Mouse (Mus musculus): ENCODE data around the gene Dock3. TPM values are rescaled to one million over a fixed set of nuclear protein-coding genes. Genes with fewer than 3 reads are reported as not detected.

The Dock3 gene
- polyA plus RNA-seq, 1 experiment from 2014 or later, result 26.7 TPM

DNA sequence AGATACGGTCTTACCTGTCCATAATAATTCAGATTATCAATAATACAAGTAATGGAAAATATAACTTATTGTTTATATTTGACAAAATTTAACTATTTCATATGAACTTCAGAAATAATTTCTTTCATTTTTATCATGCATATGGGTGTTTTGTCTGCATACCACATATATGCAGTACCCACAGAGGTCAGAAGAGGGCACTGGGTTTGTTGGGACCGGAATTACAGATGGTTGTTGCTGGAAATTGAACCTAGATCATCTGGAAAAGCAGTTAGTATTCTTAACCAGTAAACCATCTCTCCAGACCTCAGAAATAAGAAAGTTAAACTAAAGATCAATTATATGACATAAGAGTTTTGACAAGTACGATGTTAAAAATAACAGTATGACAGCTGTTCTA is 261.0 kb downstream of the Dock3 start:
- Histone ChIP-seq H3K9ac (replicated peaks) (no peak overlapping the region), H3K4me2 (no peak overlapping the region), H3K36me3 (peaks cover 30% of the 10 kb centered on the region), H3K4me3 (replicated peaks) (no peak overlapping the region), H3K4me1 (no peaks in the 10 kb centered on the region), H3K27me3 (replicated peaks) (no peaks in the 10 kb centered on the region), H3K27ac (replicated peaks) (no peak overlapping the region), H3K9me3 (replicated peaks) (no peaks in the 10 kb centered on the region)
- WGBS, result 64% methylated on average over 3 of the region's 3 CpGs
- ATAC-seq (ENCODE audit: low FRiP score), result no peak

- WGBS, result 90% methylated on average over 1 of the region's 1 CpGs
- Histone ChIP-seq H3K9me3 (replicated peaks) (no peaks in the 10 kb centered on the region), H3K4me1 (no peaks in the 10 kb centered on the region), H3K36me3 (peaks cover 34% of the 10 kb centered on the region), H3K9ac (replicated peaks) (no peak overlapping the region), H3K4me3 (replicated peaks) (no peak overlapping the region), H3K4me2 (no peak overlapping the region), H3K27me3 (replicated peaks) (no peaks in the 10 kb centered on the region), H3K27ac (replicated peaks) (no peak overlapping the region)
- ATAC-seq (ENCODE audit: low FRiP score), result no peak
Observed at GRCm38 (mm10) chr9:106958452-106958851, 273.3 kb downstream of the Dock3 start.

GRCm38 (mm10) chr9:106955486-106955885 is 276.2 kb downstream of the Dock3 start:
- no peak for ATAC-seq (ENCODE audit: low FRiP score)
- H3K4me1 ChIP-seq, result no peaks in the 10 kb centered on the region
- H3K27ac ChIP-seq (replicated peaks), result no peak overlapping the region
- H3K9me3 ChIP-seq (replicated peaks), result no peaks in the 10 kb centered on the region
- H3K27me3 ChIP-seq (replicated peaks), result no peaks in the 10 kb centered on the region
- H3K36me3 ChIP-seq, result peaks cover 54% of the 10 kb centered on the region
- H3K4me2 ChIP-seq, result no peak overlapping the region
- no peak overlapping the region for H3K9ac ChIP-seq (replicated peaks)
- no peak overlapping the region for H3K4me3 ChIP-seq (replicated peaks)

GRCm38 (mm10) chr9:106934998-106935397 is 296.7 kb downstream of the Dock3 start:
- no peak for ATAC-seq (ENCODE audit: low FRiP score)
- Histone ChIP-seq H3K27me3 (replicated peaks) (no peaks in the 10 kb centered on the region), H3K36me3 (peaks cover 57% of the 10 kb centered on the region), H3K4me2 (no peak overlapping the region), H3K9ac (replicated peaks) (no peak overlapping the region), H3K4me1 (no peaks in the 10 kb centered on the region), H3K9me3 (replicated peaks) (0 out of 2 replicates have a peak, but pooled peaks cover 2% of the 10 kb centered on the region), H3K4me3 (replicated peaks) (no peak overlapping the region), H3K27ac (replicated peaks) (no peak overlapping the region)
- WGBS, result 92% methylated on average over 1 of the region's 1 CpGs

DNA sequence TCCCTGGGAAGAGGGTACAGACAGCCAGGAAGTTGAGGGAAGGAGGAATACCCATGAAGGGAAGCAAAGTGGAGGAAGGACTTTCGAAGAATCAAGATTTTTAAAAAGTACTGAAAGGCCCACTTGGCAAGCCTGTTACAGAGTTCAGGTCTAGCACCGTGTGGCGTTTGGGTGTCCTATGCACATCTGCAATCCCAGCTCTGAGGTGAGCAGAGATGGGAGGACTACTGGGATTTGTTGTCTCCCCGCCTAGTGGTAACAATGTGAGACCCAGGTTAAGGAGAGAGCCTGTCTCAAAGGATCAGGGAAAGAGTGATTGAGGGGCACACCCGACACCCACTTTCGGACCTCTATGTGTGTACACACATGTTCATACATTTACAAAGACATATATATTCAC is 316.8 kb downstream of the Dock3 start:
- WGBS, result 93% methylated on average over 6 of the region's 6 CpGs
- no peak overlapping the region for H3K4me2 ChIP-seq
- no peaks in the 10 kb centered on the region for H3K4me1 ChIP-seq
- no peaks in the 10 kb centered on the region for H3K27me3 ChIP-seq (replicated peaks)
- ATAC-seq (ENCODE audit: low FRiP score), result no peak
- no peak overlapping the region for H3K27ac ChIP-seq (replicated peaks)
- no peaks in the 10 kb centered on the region for H3K9me3 ChIP-seq (replicated peaks)
- H3K36me3 ChIP-seq, result peaks cover 36% of the 10 kb centered on the region
- H3K9ac ChIP-seq (replicated peaks), result no peak overlapping the region
- no peak overlapping the region for H3K4me3 ChIP-seq (replicated peaks)

DNA sequence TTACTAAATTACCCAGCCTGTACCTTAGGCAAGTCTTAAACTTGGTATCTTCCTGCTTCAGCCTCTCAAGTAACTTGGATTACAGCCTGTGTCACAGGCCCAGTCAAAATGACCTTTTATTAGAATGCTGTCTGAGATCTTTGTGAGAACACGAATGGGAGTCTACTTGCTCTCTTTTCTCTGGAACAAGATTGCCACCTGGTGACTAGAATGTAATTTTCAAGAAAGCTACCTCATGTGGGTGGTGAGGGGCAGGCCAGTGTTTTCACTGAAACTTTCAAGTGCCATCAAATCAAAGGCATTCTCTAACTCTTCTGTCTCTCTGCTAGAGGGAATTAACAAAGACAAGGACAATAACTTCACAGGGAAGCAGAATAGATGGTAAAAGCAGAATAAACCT is 317.9 kb downstream of the Dock3 start:
- H3K27ac ChIP-seq (replicated peaks), result no peak overlapping the region
- H3K9me3 ChIP-seq (replicated peaks), result no peaks in the 10 kb centered on the region
- H3K9ac ChIP-seq (replicated peaks), result no peak overlapping the region
- H3K4me1 ChIP-seq, result no peaks in the 10 kb centered on the region
- WGBS, result 20% methylated on average over 1 of the region's 1 CpGs
- H3K36me3 ChIP-seq, result peaks cover 38% of the 10 kb centered on the region
- H3K27me3 ChIP-seq (replicated peaks), result no peaks in the 10 kb centered on the region
- no peak for ATAC-seq (ENCODE audit: low FRiP score)
- no peak overlapping the region for H3K4me2 ChIP-seq
- no peak overlapping the region for H3K4me3 ChIP-seq (replicated peaks)

DNA sequence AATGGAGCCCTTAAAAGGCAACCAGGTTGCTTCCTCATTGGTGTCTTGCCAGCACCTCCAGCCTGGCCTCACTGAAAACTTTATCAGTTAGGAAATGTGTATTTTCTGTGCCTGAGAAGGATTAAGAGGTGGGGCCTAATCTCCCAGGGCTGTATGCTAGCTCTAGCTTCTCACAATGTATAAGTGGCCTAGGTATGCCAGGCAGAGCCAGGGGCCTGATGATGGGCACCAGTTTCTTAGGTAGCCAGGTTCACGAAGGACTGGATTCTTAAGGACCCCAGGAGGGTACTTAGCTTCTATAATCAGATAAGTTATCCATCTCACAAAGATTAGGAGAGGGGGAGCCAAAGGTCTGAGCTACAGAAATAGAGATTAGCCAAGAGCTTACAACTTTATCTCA is 320.1 kb downstream of the Dock3 start:
- ATAC-seq (ENCODE audit: low FRiP score), result no peak
- WGBS, result 94% methylated on average over 1 of the region's 1 CpGs
- Histone ChIP-seq H3K9me3 (replicated peaks) (no peaks in the 10 kb centered on the region), H3K9ac (replicated peaks) (no peak overlapping the region), H3K36me3 (peaks cover 56% of the 10 kb centered on the region), H3K4me2 (no peak overlapping the region), H3K27ac (replicated peaks) (no peak overlapping the region), H3K27me3 (replicated peaks) (no peaks in the 10 kb centered on the region), H3K4me3 (replicated peaks) (no peak overlapping the region), H3K4me1 (no peaks in the 10 kb centered on the region)

DNA sequence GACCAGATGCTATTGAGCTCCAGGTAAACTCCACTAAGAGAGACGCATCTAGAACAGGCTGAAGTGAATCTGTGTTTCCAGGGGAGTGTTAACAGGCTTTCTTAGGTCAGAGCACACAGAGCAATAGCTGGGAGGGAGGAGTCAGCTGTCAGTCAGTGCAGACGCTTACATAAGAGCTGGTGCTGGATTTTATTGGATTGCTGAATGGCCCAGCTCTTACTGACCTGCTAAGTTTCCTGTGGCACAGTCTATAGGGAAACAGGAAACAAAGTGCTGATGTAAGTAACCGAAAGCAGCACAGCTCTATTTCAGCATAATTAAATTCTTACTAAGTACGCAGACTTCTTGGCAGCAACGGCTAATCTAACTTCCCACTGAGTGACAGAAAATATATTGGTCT is 323.0 kb downstream of the Dock3 start:
- Histone ChIP-seq H3K27me3 (replicated peaks) (no peaks in the 10 kb centered on the region), H3K4me3 (replicated peaks) (no peak overlapping the region), H3K9me3 (replicated peaks) (no peaks in the 10 kb centered on the region), H3K4me2 (no peak overlapping the region), H3K27ac (replicated peaks) (no peak overlapping the region), H3K4me1 (no peaks in the 10 kb centered on the region), H3K36me3 (peaks cover 55% of the 10 kb centered on the region), H3K9ac (replicated peaks) (no peak overlapping the region)
- no peak for ATAC-seq (ENCODE audit: low FRiP score)
- 55% methylated on average over 5 of the region's 5 CpGs for WGBS

DNA sequence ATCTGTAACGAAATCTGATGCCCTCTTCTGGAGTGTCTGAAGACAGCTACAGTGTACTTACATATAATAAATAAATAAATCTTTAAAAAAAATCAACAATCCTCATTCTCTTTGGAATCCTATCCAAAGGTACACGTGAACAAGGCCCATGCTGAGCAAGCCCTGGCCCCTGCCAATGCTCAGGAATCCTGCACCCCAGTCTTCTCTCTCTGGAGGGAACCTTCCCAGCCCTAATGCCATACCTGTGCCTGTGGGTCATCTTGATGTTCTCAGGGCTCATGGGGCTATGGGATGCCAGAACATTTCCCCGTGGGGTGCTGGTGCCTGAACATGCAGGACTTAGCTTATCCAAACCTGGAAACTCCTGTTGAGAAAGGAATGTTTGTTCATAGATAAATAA is 323.5 kb downstream of the Dock3 start:
- 83% methylated on average over 3 of the region's 3 CpGs for WGBS
- Histone ChIP-seq H3K4me3 (replicated peaks) (no peak overlapping the region), H3K4me2 (no peak overlapping the region), H3K27me3 (replicated peaks) (no peaks in the 10 kb centered on the region), H3K9me3 (replicated peaks) (no peaks in the 10 kb centered on the region), H3K36me3 (peaks cover 49% of the 10 kb centered on the region), H3K9ac (replicated peaks) (no peak overlapping the region), H3K4me1 (no peaks in the 10 kb centered on the region), H3K27ac (replicated peaks) (no peak overlapping the region)
- no peak for ATAC-seq (ENCODE audit: low FRiP score)

DNA sequence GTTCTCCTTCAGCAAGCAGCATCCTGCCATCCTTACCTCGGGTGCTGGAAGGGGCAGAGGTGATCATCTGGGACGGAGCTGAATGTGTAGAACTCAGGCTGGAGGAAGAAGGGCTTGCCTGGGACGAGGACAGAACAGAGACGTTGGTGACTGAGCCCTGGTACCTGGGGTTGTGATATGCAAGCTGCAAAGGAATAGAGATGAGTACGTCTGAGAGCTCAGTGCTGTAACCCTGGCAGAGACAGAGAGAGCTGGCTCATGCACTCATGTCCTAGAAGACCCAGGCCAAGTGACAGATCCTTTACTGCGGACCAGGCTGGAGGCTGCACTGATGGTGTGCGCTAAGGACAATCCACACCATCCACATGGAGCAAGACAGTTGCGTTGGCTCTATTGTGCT is 325.1 kb downstream of the Dock3 start:
- no peaks in the 10 kb centered on the region for H3K4me1 ChIP-seq
- ATAC-seq (ENCODE audit: low FRiP score), result no peak
- H3K4me2 ChIP-seq, result no peak overlapping the region
- no peak overlapping the region for H3K27ac ChIP-seq (replicated peaks)
- H3K9ac ChIP-seq (replicated peaks), result no peak overlapping the region
- H3K9me3 ChIP-seq (replicated peaks), result no peaks in the 10 kb centered on the region
- H3K27me3 ChIP-seq (replicated peaks), result no peaks in the 10 kb centered on the region
- WGBS, result 93% methylated on average over 8 of the region's 8 CpGs
- H3K36me3 ChIP-seq, result peaks cover 48% of the 10 kb centered on the region
- H3K4me3 ChIP-seq (replicated peaks), result no peak overlapping the region

DNA sequence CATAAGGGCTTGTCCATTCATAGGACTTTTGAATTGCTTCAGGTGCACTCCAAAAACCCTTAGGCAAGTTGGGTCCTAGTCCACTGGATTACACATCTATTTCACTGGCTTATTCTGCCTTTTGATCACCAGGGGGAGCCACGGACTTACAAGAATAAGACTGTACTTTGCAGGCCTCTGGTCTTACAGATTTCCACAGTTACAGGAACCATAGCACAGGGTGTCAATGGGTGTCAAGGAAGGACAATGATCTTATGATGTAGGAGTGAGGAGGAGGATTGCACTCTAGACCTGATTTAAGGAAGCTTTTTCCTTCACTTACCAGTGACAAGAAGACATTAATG is 327.9 kb downstream of the Dock3 start:
- no peak for ATAC-seq (ENCODE audit: low FRiP score)

DNA sequence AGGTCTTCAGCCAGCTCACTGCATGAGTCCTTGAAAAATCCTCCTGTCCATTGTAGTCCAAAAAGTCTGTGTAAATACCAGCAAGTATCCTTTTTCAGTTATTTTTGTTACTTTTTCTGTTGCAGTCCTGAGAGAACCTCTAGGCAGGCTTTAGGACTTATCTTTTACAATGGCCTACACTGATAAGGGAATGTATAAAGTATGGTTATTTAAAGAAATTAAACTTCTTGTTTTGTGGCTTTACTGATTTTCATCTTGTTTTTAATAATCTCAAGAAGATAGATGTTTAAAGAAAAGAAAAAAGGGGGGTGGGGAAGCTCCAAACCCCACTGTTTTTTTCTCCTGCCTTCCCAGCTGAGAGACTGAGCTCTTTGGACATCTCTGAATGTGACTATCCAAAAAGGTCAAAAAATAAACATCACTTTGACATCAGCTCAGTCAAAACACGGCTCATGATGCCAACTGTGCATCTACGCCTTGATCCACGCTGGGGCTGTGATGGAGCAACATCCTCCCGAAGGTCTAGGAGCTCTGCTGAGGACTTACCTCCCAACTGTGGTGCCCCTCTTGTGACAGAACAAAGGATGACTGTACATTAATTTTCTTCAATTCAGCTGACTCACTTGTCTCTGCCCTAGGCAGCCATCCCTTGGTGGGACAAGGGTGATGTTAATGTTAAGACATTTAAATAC is 328.5 kb downstream of the Dock3 start:
- no peak for ATAC-seq (ENCODE audit: low FRiP score)
- Histone ChIP-seq H3K4me1 (no peaks in the 10 kb centered on the region), H3K4me2 (no peak overlapping the region), H3K27me3 (replicated peaks) (no peaks in the 10 kb centered on the region), H3K27ac (replicated peaks) (no peak overlapping the region), H3K4me3 (replicated peaks) (no peak overlapping the region), H3K36me3 (peaks cover 63% of the 10 kb centered on the region), H3K9ac (replicated peaks) (no peak overlapping the region), H3K9me3 (replicated peaks) (no peaks in the 10 kb centered on the region)
- WGBS, result 80% methylated on average over 4 of the region's 4 CpGs

More for the DNA sequence above, 327.9 kb downstream of the Dock3 start:
- H3K27ac ChIP-seq (replicated peaks), result no peak overlapping the region
- H3K27me3 ChIP-seq (replicated peaks), result no peaks in the 10 kb centered on the region
- H3K9ac ChIP-seq (replicated peaks), result no peak overlapping the region
- 16% methylated on average over 1 of the region's 1 CpGs for whole genome bisulfite sequencing
- H3K4me3 ChIP-seq (replicated peaks), result no peak overlapping the region
- no peaks in the 10 kb centered on the region for H3K9me3 ChIP-seq (replicated peaks)
- no peak overlapping the region for H3K4me2 ChIP-seq
- peaks cover 63% of the 10 kb centered on the region for H3K36me3 ChIP-seq
- H3K4me1 ChIP-seq, result no peaks in the 10 kb centered on the region

DNA sequence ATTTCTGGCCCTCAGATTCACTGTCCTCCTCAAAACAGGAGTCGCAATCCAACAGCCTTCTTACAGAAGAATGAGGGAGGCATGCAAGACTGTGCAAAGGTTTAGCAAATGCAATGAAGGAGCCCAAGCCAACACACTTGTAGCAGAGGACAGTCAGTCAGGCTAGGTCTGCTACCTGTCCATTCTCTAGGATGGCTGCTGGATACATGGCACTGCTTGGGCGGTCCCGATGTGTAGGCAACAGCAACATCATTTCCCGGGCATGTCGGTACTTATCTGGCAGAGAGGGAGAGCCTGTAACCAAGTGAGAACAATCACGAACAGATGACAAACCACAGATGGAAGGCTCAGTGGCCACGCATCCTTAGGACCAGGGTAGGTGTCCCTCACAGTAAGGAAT is 330.1 kb downstream of the Dock3 start:
- H3K27me3 ChIP-seq (replicated peaks), result no peaks in the 10 kb centered on the region
- ATAC-seq (ENCODE audit: low FRiP score), result no peak
- peaks cover 58% of the 10 kb centered on the region for H3K36me3 ChIP-seq
- no peaks in the 10 kb centered on the region for H3K4me1 ChIP-seq
- no peak overlapping the region for H3K27ac ChIP-seq (replicated peaks)
- H3K4me2 ChIP-seq, result no peak overlapping the region
- no peaks in the 10 kb centered on the region for H3K9me3 ChIP-seq (replicated peaks)
- no peak overlapping the region for H3K4me3 ChIP-seq (replicated peaks)
- WGBS, result 91% methylated on average over 7 of the region's 7 CpGs
- H3K9ac ChIP-seq (replicated peaks), result no peak overlapping the region

All from neural tube, embryonic 15.5 days (tissue).